Mouse (Mus musculus) embryo, embryonic 10 days (tissue): ENCODE results near the gene Lyrm9.

Source experiments
- DNase-seq: peaks from one replicate; pipeline ENCODE4 v3.0.0-alpha.2; 2015; ENCODE audit warnings: low spot score

The Lyrm9 gene

DNA sequence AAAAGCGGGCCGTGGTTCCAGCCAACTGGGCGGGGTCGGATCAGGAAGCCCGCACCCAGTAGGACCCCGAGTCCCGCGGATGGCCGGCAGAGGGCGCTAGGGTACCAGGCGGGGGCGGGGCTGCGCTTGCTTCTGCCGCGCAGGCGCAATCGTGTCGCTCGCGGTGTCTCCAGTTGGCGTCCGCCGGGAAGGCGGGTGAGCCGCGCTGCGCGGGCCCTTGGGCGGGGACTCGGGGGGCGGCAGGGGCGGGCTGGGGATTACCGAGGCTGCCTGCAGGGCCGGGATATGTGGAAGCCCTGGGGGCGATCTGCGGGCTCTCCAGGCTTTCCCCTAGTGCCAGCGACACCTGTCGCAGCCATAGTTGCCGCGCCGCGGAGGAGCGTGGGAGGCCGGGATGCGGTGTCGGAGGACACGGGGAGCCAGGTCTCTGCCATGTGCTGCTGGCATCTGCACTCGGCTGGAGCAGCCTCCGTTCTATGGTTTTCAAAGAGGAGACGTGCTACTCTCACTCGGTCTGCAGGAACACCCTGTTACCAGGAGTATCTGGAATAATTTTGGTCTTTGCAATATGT, at the start of gene Lyrm9:
Lyrm9 (plus strand) TSS at position 143 of the 572 bp plus-strand sequence.
- DNase-seq = peak; percentile 85

GRCm38 (mm10) chr11:78777851-78778680, 48.3 kb upstream of the Lyrm9 start:
- DNase-seq = no peak

DNA sequence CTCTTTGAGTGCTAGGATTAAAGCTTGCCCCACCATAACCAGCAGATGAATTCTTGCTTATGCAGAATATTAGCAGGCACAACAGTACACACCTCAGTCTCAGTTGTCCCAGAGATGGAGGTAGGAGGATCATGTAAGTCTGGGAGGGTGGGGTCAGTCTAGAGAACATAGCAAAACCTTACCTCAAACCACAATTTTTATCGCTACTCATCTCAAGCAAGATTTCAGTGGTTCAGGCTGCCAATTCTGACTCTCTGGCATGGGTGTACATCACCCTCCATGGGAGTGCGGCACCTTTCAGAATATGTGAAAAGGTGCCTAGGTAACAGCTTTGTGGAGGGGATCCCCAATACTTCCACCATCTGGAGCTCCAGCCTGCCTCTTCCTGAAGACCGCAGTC, 46.4 kb upstream of the Lyrm9 start:
- DNase-seq = no peak

GRCm38 (mm10) chr11:78780571-78780970, 45.8 kb upstream of the Lyrm9 start:
- no peak for DNase-seq

- no peak for DNase-seq
Measured at GRCm38 (mm10) chr11:78782326-78782725, 44.1 kb upstream of the Lyrm9 start.

- DNase-seq = no peak
Measured at GRCm38 (mm10) chr11:78782791-78783347, 43.5 kb upstream of the Lyrm9 start.

GRCm38 (mm10) chr11:78786013-78786431, 40.4 kb upstream of the Lyrm9 start:
- peak; percentile 66 for DNase-seq

DNA sequence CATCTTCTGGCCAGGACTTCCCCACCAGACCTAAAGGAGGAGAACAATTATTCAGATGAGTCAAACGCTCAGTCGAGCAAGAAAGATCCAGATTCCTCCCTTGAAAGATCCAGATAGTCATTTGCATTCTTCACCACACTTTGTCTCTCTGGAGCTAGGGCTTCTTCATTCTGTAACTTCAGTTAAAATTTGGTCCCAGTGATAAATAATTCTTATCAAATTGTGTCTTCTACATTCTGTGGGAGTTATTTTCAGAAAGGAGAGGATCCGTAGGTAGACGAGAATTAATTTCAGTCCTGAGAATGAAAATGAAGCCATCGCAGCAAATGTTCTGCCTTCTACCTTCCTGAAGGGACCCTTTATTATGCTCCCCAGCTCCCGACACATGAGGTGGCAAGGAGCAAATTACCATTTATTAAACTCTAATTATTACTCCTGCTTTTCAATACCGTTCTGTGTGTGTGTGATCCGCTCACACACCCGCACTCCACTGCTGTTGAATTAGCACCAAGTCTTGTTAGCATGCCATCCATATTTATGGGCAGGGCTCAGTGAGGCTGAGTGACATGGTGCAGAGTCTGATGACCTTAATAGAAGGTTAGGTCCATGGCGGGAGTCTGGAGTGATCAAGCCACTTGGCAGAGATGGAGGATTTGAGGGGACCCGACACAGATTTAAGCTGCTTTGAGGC, 36.9 kb upstream of the Lyrm9 start:
- DNase-seq = no peak

DNA sequence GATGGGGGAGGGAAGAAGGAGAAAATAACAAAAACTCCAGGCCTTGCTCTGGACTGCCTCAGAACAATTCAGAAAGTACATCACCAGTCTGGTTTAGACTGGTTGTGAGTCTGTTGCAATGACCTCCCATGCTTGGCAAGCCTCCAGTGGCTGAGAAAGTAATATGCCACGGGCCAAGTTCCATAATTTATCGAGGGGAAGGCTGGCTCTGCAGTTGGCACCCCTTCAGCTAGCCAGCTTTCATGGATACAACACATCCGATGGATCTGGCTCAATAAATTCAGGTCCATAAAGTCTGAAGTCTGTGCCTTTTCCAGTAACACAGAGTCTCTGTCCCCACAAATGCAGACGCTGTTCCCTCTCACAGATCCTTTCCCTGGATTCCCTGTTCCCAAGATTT, 34.8 kb upstream of the Lyrm9 start:
- no peak for DNase-seq

GRCm38 (mm10) chr11:78792055-78792454, 34.3 kb upstream of the Lyrm9 start:
- no peak for DNase-seq

GRCm38 (mm10) chr11:78792465-78792864, 33.9 kb upstream of the Lyrm9 start:
- no peak for DNase-seq

DNA sequence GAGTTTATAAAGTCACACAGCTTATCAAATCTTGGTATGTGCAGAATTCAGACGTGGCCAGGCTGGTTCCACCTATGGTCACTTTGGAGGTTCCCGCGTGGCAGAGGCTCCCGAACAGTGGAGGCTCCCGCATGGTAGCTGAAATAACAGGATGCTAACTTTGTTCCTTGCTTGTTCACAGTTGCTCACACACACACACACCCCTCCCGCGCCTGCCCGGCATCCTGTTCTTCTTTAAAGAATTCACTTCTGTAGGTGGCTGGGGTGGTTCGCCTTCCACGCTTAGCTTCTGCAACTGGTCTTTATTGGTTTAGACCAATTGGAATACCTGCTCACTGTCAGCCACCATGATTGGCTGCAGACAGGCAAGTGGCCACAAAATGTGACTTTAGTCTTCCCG, 33.3 kb upstream of the Lyrm9 start:
- no peak for DNase-seq

DNA sequence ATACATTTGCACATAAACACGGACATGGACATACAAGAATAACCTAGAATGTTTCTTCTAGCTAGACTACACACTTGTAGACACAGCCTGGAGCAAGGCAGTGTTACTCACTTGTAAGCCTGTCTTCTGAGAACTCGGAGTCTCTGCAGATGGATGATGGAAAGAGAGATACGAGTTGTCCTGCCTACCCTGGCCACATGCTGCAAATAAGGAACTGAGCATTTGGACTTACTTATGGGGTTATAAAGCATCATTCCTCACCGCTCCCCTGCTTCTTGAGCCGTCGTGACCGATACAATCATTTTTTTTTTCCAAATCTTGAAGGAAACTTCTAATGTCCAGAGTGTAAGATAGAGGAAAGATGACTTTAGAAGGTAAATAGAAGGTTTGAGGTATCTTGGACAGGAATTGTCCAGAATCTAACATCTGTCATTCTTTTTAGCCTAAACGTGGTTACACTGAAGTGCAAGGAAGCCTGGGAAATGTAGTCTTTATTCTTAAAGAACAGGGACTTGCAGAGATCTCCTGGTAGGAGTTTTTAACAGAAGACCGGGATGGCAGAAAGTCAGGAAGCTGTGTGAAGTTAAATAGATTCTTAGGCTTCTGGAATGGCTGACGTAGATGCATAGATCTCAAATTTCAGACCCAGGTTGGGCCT, 30.2 kb upstream of the Lyrm9 start:
- DNase-seq = no peak

DNA sequence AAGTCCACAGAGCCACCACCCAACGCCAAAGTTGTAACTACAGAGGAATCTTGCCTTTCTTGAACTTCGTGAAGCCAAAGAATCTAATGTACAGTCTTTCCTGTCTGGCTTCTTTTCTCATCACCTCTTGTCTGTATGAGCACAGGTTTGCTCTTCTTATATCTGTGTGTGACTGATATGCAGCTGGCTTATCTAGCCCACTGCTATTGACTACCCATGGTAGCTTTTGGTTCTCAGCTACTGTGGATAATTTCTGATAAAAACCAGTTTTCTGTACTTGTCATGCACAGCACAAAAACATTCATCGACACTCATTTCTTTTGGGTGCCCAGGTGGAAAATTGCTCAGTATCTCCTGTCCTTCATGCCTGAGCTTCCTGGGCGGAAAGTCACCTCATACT, 25.3 kb upstream of the Lyrm9 start:
- DNase-seq = no peak

- no peak for DNase-seq
Measured at GRCm38 (mm10) chr11:78803587-78804316, 22.6 kb upstream of the Lyrm9 start.

DNA sequence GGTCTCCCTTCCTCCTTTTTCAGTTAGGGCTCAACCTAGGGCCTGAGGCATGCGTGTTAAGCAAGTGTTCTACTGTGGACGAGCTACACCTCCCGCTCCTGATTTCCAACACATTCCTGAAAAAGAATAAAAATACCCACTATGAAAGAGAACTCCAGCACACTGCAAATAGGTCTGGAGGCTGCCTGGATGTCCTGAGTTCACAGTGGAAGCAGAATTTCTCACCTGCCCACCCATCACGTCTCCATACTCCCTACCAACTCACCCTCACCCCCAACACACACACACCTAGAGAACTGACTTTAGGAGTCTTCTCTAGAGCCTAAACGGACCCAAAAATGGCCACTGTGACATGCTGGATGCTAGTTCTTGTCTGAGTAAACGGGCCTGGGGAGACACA, 21.8 kb upstream of the Lyrm9 start:
- no peak for DNase-seq

- no peak for DNase-seq
Measured at GRCm38 (mm10) chr11:78805198-78805597, 21.2 kb upstream of the Lyrm9 start.

DNA sequence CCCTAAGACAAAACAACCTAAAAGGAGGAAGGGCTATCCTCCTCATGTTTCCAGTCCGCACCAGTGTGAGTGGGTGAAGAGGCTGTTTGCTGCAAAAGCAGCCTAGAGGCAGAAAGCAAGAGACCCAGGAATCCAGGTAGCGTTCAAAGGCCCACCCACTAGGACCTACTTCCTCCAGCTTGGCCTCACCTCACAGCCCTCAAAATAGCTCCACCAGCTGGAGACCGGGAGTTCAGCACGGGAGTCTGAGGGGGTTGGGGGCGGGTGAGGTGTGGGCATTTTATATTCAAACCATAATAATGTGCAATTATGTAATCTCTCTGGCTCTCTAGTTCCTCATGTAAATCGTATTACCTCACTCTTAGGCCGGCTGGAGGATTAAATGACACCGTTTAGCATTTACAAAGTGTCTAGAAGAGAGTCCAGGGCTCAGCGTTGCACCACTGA, 20.7 kb upstream of the Lyrm9 start:
- no peak for DNase-seq

GRCm38 (mm10) chr11:78807341-78808108, 18.9 kb upstream of the Lyrm9 start:
- no peak for DNase-seq

DNA sequence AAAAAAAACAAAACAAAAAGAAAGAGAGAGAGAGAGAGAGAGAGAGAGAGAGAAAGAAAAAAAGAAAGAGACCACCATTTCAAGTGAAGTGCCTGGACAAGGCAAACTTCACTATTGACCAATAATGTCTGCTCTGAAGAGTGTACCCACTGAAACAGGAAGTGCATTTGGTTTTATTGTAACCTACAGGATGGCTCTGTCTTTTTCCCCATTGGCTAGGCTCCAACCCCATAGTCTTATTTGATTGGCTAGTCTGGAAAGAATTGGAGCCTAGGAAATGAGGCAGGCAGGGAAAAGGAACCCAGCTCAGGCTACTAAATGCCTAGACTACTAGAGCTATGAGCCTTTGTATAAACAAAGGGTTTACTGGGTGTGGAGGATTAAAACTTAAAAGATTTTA, 17.0 kb upstream of the Lyrm9 start:
- DNase-seq = no peak

DNA sequence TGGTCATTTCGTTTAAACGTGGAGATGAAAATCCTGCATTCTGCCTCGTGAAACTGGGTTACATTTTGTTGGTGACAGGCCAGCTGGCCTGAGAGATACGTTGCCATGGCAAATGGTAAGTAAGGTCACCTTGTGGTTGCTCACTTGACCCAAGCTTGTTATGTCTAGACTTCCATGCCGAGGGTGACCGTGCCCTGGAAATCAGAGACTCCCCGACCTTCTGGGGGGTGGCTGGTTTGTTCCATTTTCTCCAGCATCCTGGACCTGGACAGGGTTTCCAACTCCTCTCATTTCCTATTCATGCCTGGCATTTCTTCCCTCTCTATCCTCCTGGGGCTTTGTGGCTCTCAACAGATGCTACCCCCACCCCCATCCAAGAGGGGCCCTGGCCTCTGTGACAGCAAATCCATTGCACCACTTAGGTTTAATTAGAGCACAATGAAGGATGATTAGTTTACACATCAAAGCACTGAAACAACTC, 11.9 kb upstream of the Lyrm9 start:
- DNase-seq = no peak
